Mouse (Mus musculus) heart, embryonic 14.5 days (tissue): ENCODE data around the gene Poln. TPM values are rescaled to one million over a fixed set of nuclear protein-coding genes. Genes with fewer than 3 reads are reported as not detected.

ENCODE experiments used
- ATAC-seq: fragments of 200-750 bp; cut with Nextera tagmentation; 2 replicates; pipeline ENCODE4 v1.8.0; 2017; ENCODE audit warnings: low read depth, moderate TSS enrichment; ENCODE audit not compliant: insufficient number of reproducible peaks, insufficient read depth, low FRiP score
- H3K27ac ChIP-seq, 2 experiments: fragments of 200-500 bp in 1 of 2; fragments of 300-500 bp in 1 of 2; sonication (generic) in 1 of 2; replicated peaks in 1 of 2; 2 replicates each; pipeline ENCODE4 v1.5.1; 2012 to 2014; ENCODE audit warnings: low read depth in 2 of 2, low read length in 2 of 2, control low read depth in 1 of 2, mild to moderate bottlenecking in 1 of 2, mixed read lengths in 1 of 2; ENCODE audit not compliant: control insufficient read depth in 1 of 2, insufficient read depth in 1 of 2
- H3K27me3 ChIP-seq: fragments of 300-500 bp; sonication (generic); 2 replicates; pipeline ENCODE4 v1.6.1; 2014; ENCODE audit warnings: mild to moderate bottlenecking, low read length, control low read depth; ENCODE audit not compliant: control insufficient read depth, insufficient read depth
- H3K36me3 ChIP-seq: fragments of 300-500 bp; sonication (generic); 2 replicates; pipeline ENCODE4 v1.6.1; 2014; ENCODE audit warnings: mild to moderate bottlenecking, control low read depth, low read length, mixed read lengths; ENCODE audit not compliant: control insufficient read depth, insufficient read depth
- H3K4me1 ChIP-seq, 2 experiments: fragments of 200-500 bp in 1 of 2; fragments of 300-500 bp in 1 of 2; sonication (generic) in 1 of 2; 2 replicates each; pipeline ENCODE4 v1.6.1; 2012 to 2014; ENCODE audit warnings: low read length in 2 of 2, control low read depth in 1 of 2, mixed read lengths in 1 of 2; ENCODE audit not compliant: control insufficient read depth in 2 of 2, insufficient read depth in 2 of 2
- H3K4me2 ChIP-seq: fragments of 300-500 bp; sonication (generic); 2 replicates; pipeline ENCODE4 v1.6.1; 2014; ENCODE audit warnings: mild to moderate bottlenecking, low read length
- H3K4me3 ChIP-seq, 2 experiments: fragments of 200-500 bp in 1 of 2; fragments of 300-500 bp in 1 of 2; sonication (generic) in 1 of 2; 2 replicates each; pipeline ENCODE4 v1.5.1; 2012 to 2014; ENCODE audit warnings: low read length in 2 of 2, mild to moderate bottlenecking in 2 of 2, control low read depth in 1 of 2, low read depth in 1 of 2, moderate library complexity in 1 of 2; ENCODE audit not compliant: control insufficient read depth in 1 of 2, insufficient read depth in 1 of 2
- H3K9ac ChIP-seq: fragments of 300-500 bp; sonication (generic); 2 replicates; pipeline ENCODE4 v1.6.1; 2014; ENCODE audit warnings: mild to moderate bottlenecking, low read length
- H3K9me3 ChIP-seq: fragments of 300-500 bp; sonication (generic); 2 replicates; pipeline ENCODE4 v1.6.1; 2016; ENCODE audit warnings: low read length, control low read depth; ENCODE audit not compliant: control insufficient read depth
- WGBS: fragments of 180-500 bp; shearing (Covaris S2); extraction: QIAGEN DNeasy Blood & Tissue Kit; methylation state at CpG from one replicate; pipeline ENCODE4 v1.1.7; 2014; 5-methylcytosine and 5-hydroxymethylcytosine counted together
- polyA plus RNA-seq: library from polyadenylated mRNA; unstranded; fragments of >200 nt; fragmentation: Nextera tagmentation; extraction: Ambion mirVana; gene quantifications from 2 replicates; pipeline ENCODE4 v1.2.1, GENCODE M21; 2014

Poln gene
- polyA plus RNA-seq: 0.47 and 1.0 TPM in 2 replicates

DNA sequence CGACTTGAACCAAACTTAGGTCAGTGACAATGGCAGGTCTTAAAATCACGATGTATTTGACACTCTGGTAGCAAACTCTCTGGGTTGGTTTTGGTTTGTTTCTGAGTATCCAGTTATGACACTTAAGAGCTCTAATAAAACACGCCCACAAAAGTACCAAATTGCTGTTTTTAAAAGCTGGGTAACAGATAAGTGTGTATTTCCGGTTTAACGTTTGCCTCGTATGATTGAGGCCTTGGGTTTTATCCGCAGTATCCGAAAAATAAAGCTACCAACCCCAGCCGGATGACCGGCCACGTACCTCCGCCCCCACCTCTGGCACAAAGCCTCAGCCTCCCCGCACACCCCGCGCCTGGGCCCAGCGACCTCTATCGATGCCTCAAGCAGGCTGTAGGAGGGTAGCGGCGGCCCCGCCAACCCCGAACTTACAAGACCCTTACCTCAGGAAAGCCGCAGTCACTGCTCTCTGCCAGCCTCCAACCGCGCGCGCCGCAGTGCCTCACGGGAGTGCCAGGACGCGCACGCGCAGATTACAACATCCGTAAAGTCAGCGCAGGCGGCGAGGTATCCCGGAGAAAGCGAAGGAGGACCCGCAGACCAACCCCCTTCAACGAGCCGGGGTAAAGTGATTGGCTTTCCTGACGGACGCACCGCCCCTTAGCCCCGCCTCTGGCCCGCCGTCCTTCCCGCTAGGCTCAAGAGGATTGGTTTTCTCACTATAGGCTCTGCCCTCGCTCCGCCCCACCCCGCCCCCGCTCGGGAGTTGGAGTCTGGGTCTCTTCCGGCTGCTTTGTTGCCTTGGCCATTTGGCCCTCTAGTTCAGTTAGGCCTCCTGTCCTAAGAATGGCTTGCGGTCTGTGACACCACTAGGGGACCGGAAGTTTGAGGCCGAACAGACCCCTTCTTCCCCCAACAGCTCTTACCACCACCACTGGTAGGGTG, at the start of gene Poln, which contains the start of gene Haus3:
Poln (minus strand) TSS at position 499 of the 942 bp plus-strand sequence.
Haus3 (minus strand) TSS at position 578 of the 942 bp plus-strand sequence.
- Histone ChIP-seq H3K27me3 (no peaks in the 10 kb centered on the region), H3K4me2 (peak within 1 kb of the TSS; percentile 83), H3K4me1 (peaks cover 0 to 12% of the 10 kb centered on the region in 2 experiments; a peak in 3 of 4 replicates), H3K36me3 (peaks cover 24% of the 10 kb centered on the region), H3K4me3 (peak within 1 kb of the TSS; percentile 78 to 83), H3K27ac (peak within 1 kb of the TSS; percentile 85 to 86), H3K9me3 (no peaks in the 10 kb centered on the region), H3K9ac (peak within 1 kb of the TSS; percentile 92)
- WGBS: 1% methylated on average over 57 of the region's 57 CpGs
- peak; percentile 98 for ATAC-seq

DNA sequence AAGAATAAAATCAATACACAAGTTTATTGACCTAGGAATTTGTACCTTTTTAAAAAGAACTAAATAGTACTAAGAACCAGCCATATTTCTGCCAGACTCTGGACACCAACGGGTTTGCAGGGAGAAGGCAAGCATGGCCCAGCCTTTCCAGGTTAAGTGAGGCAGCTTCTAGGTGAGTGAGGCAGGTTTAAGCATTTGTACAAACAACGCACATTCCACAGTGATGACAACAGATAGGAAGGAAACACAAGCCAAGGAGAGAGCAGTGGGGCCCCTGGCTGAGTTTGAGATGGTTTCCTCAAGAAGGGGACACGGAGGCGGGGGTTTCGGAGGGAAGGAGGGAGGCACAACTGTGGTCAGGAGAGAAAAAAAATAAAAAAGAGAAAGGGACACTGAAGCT, 49.4 kb upstream of the Poln start:
- Histone ChIP-seq H3K9ac (no peak overlapping the region; the same call in 1 of the 2 replicates), H3K36me3 (no peaks in the 10 kb centered on the region), H3K27me3 (peaks cover 22% of the 10 kb centered on the region), H3K9me3 (no peaks in the 10 kb centered on the region), H3K27ac (no peak overlapping the region), H3K4me1 (peaks cover 20 to 35% of the 10 kb centered on the region in 2 experiments), H3K4me3 (no peak overlapping the region), H3K4me2 (no peak overlapping the region)
- no peak for ATAC-seq
- WGBS: 66% methylated on average over 5 of the region's 5 CpGs

- no peak overlapping the region for H3K9ac ChIP-seq
- 9% methylated on average over 9 of the region's 9 CpGs for WGBS
- H3K9me3 ChIP-seq: no peaks in the 10 kb centered on the region
- H3K27ac ChIP-seq: peak overlapping the region; percentile 50 to 51; a peak in 3 of 4 replicates
- peak overlapping the region; percentile 40 for H3K4me2 ChIP-seq
- H3K4me1 ChIP-seq: peaks cover 23 to 40% of the 10 kb centered on the region in 2 experiments
- peaks cover 17% of the 10 kb centered on the region; the same call in 1 of the 2 replicates for H3K27me3 ChIP-seq
- no peaks in the 10 kb centered on the region for H3K36me3 ChIP-seq
- ATAC-seq: peak; percentile 81
- H3K4me3 ChIP-seq: no peak overlapping the region
These were observed 48.5 kb upstream of the Poln start for GRCm38 (mm10) chr5:34217756-34218155.

GRCm38 (mm10) chr5:34216025-34216424, 46.8 kb upstream of the Poln start:
- 90% methylated on average over 7 of the region's 7 CpGs for WGBS

GRCm38 (mm10) chr5:34213659-34214058, 44.4 kb upstream of the Poln start:
- Histone ChIP-seq H3K4me1 (peaks cover 20 to 34% of the 10 kb centered on the region in 2 experiments), H3K27ac (no peak overlapping the region), H3K27me3 (peaks cover 24% of the 10 kb centered on the region), H3K9ac (no peak overlapping the region), H3K36me3 (no peaks in the 10 kb centered on the region), H3K4me2 (0 out of 2 replicates have a peak overlapping the region, but pooled peaks have one; percentile 25), H3K4me3 (no peak overlapping the region), H3K9me3 (no peaks in the 10 kb centered on the region)
- ATAC-seq: no peak
- 43% methylated on average over 8 of the region's 8 CpGs for WGBS

More at GRCm38 (mm10) chr5:34216025-34216424, 46.8 kb upstream of the Poln start:
- Histone ChIP-seq H3K36me3 (no peaks in the 10 kb centered on the region), H3K27me3 (peaks cover 24% of the 10 kb centered on the region), H3K9ac (no peak overlapping the region), H3K27ac (no peak overlapping the region), H3K4me2 (no peak overlapping the region), H3K9me3 (no peaks in the 10 kb centered on the region), H3K4me1 (peaks cover 23 to 40% of the 10 kb centered on the region in 2 experiments), H3K4me3 (no peak overlapping the region)
- no peak for ATAC-seq

DNA sequence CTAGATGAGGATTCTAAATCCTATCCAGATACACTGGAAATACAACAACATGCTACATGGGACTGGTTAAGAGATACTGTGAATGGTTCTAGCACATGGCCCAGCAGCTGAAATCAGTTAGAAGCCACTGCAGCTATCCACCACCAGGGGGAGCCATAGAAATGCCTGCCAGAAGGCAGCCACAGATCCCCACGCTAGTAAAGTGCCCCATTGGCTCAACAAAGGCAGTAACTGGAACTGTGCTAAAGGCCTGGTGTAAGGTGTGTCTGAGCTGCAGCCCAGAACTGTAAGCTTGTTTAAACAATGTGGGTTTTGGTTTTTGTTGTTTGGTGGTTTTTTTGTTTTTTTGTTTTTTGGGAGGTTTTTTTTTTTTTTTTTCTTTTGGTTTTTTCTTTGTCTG, 41.0 kb upstream of the Poln start:
- Histone ChIP-seq H3K4me3 (no peak overlapping the region), H3K36me3 (no peaks in the 10 kb centered on the region), H3K4me2 (no peak overlapping the region), H3K27me3 (peaks cover 13% of the 10 kb centered on the region), H3K9me3 (no peaks in the 10 kb centered on the region), H3K9ac (no peak overlapping the region), H3K27ac (no peak overlapping the region), H3K4me1 (peaks cover 9 to 26% of the 10 kb centered on the region in 2 experiments)
- no peak for ATAC-seq
- WGBS: 7% methylated on average over 1 of the region's 1 CpGs

DNA sequence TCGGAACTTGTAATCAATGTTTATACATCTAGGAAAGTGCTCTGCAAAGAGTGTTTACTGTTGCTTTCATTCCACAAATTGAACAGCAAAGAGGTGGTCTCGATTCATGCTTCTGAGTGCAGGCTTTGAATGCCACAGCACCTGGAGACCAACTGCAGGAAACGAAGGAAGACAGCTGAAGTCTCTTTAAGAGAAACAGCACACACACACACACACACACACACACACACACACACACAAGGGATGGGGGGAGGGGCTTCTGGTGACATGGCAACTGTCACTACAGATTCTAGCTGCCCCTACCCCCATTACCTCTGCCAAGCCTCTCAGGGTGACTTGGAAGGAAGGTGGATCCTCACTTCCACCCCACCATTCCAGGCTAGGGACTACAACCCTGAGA, 38.3 kb upstream of the Poln start:
- Histone ChIP-seq H3K27ac (no peak overlapping the region), H3K4me3 (no peak overlapping the region), H3K36me3 (no peaks in the 10 kb centered on the region), H3K4me2 (no peak overlapping the region), H3K4me1 (peaks cover 2 to 11% of the 10 kb centered on the region in 2 experiments; a peak in 2 of 4 replicates), H3K9me3 (no peaks in the 10 kb centered on the region), H3K27me3 (peaks cover 6% of the 10 kb centered on the region; the same call in 1 of the 2 replicates), H3K9ac (no peak overlapping the region)
- WGBS: 64% methylated on average over 3 of the region's 3 CpGs
- no peak for ATAC-seq
